Mouse (Mus musculus) CD4-positive, CD25-positive, alpha-beta regulatory T cell, adult 2 months (primary cell): ENCODE measurements around the gene Mpzl1.

Source experiments
- DNase-seq: peaks from one replicate; pipeline ENCODE4 v3.0.0-alpha.2; 2012; ENCODE audit warnings: low read depth, low spot score

Mpzl1 gene

GRCm38 (mm10) chr1:165579332-165579731 is 55.0 kb downstream of the Mpzl1 start:
- peak; percentile 68 for DNase-seq

- DNase-seq: no peak
Measured at GRCm38 (mm10) chr1:165576459-165577112, 57.8 kb downstream of the Mpzl1 start.

- DNase-seq: no peak
Measured at GRCm38 (mm10) chr1:165576005-165576404, 58.3 kb downstream of the Mpzl1 start.

GRCm38 (mm10) chr1:165567466-165567865 is 66.9 kb downstream of the Mpzl1 start:
- DNase-seq: no peak

GRCm38 (mm10) chr1:165565283-165565682 is 69.1 kb downstream of the Mpzl1 start:
- DNase-seq: no peak

GRCm38 (mm10) chr1:165559073-165559472 is 75.3 kb downstream of the Mpzl1 start:
- no peak for DNase-seq

- no peak for DNase-seq
Measured at GRCm38 (mm10) chr1:165556711-165557110, 77.6 kb downstream of the Mpzl1 start.
